Mouse (Mus musculus): ENCODE data around the gene Rbms2.

Gene Rbms2

GRCm38 (mm10) chr10:128140236-128140952 lies 39.7 kb downstream of the Rbms2 start:
- DNase-seq (ENCODE audit: low spot score in 2 of 2), result peak in 1 of 2 experiments; percentile 55

- no peak for DNase-seq (ENCODE audit: low spot score in 2 of 2)
Measured at GRCm38 (mm10) chr10:128135374-128135773, 44.7 kb downstream of the Rbms2 start.

- DNase-seq (ENCODE audit: low spot score in 2 of 2), result no peak
Measured at GRCm38 (mm10) chr10:128133650-128134332, 46.3 kb downstream of the Rbms2 start.

GRCm38 (mm10) chr10:128131812-128132211 lies 48.3 kb downstream of the Rbms2 start:
- DNase-seq (ENCODE audit: low spot score in 2 of 2), result no peak

- no peak for DNase-seq (ENCODE audit: low spot score in 2 of 2)
Measured at GRCm38 (mm10) chr10:128131297-128131696, 48.8 kb downstream of the Rbms2 start.

GRCm38 (mm10) chr10:128128143-128128542 lies 52.0 kb downstream of the Rbms2 start:
- DNase-seq (ENCODE audit: low spot score in 2 of 2), result no peak

GRCm38 (mm10) chr10:128127497-128127896 lies 52.6 kb downstream of the Rbms2 start:
- DNase-seq (ENCODE audit: low spot score in 2 of 2), result no peak

GRCm38 (mm10) chr10:128125951-128126350 lies 54.1 kb downstream of the Rbms2 start:
- no peak for DNase-seq (ENCODE audit: low spot score in 2 of 2)

- no peak for DNase-seq (ENCODE audit: low spot score in 2 of 2)
Measured at GRCm38 (mm10) chr10:128124831-128125230, 55.3 kb downstream of the Rbms2 start.

- no peak for DNase-seq (ENCODE audit: low spot score in 2 of 2)
Measured at GRCm38 (mm10) chr10:128123833-128124232, 56.3 kb downstream of the Rbms2 start.

- no peak for DNase-seq (ENCODE audit: low spot score in 2 of 2)
Measured at GRCm38 (mm10) chr10:128111227-128111626, 68.9 kb downstream of the Rbms2 start.

GRCm38 (mm10) chr10:128110103-128110761 lies 69.9 kb downstream of the Rbms2 start:
- no peak for DNase-seq (ENCODE audit: low spot score in 2 of 2)

- DNase-seq (ENCODE audit: low spot score in 2 of 2), result peak; percentile 20 to 31
Measured at GRCm38 (mm10) chr10:128097587-128097971, 82.5 kb downstream of the Rbms2 start.

- DNase-seq (ENCODE audit: low spot score in 2 of 2), result peak; percentile 71 to 83
Measured at GRCm38 (mm10) chr10:128096693-128097586, 83.2 kb downstream of the Rbms2 start.

GRCm38 (mm10) chr10:128096313-128096692 lies 83.8 kb downstream of the Rbms2 start:
- DNase-seq (ENCODE audit: low spot score in 2 of 2), result no peak

- no peak for DNase-seq (ENCODE audit: low spot score in 2 of 2)
Measured at GRCm38 (mm10) chr10:128095003-128095636, 85.0 kb downstream of the Rbms2 start.

GRCm38 (mm10) chr10:128094340-128094968 lies 85.6 kb downstream of the Rbms2 start:
- DNase-seq (ENCODE audit: low spot score in 2 of 2), result peak; percentile 90

- DNase-seq (ENCODE audit: low spot score in 2 of 2), result peak; percentile 31 to 56
Measured at GRCm38 (mm10) chr10:128093496-128094294, 86.4 kb downstream of the Rbms2 start.

GRCm38 (mm10) chr10:128092506-128093495 lies 87.3 kb downstream of the Rbms2 start:
- peak; percentile 68 to 80 for DNase-seq (ENCODE audit: low spot score in 2 of 2)

Measured in spleen, postnatal 14 days (tissue).